Mouse (Mus musculus) forebrain, embryonic 14.5 days (tissue): ENCODE measurements around the gene P2rx2. TPM values are rescaled to one million over a fixed set of nuclear protein-coding genes. Genes with fewer than 3 reads are reported as not detected.
A peak's percentile ranks its signal among the peaks of the same experiment; 100 is the strongest.

ENCODE experiments used
- ATAC-seq: fragments of 200-750 bp; cut with Nextera tagmentation; 2 replicates; pipeline ENCODE4 v1.8.0; 2017; ENCODE audit warnings: mild to moderate bottlenecking, moderate library complexity
- DNase-seq: peaks from one replicate; pipeline ENCODE4 v3.0.0-alpha.2; 2015; ENCODE audit warnings: low spot score
- H3K27ac ChIP-seq: fragments of 300-500 bp; sonication (generic); 2 replicates; pipeline ENCODE4 v1.5.1; 2014; ENCODE audit warnings: low read depth, mild to moderate bottlenecking, control low read depth, low read length, moderate library complexity
- H3K27me3 ChIP-seq: fragments of 300-500 bp; sonication (generic); replicated peaks from 2 replicates; pipeline ENCODE4 v1.6.1; 2014; ENCODE audit warnings: low read length, control low read depth, mixed read lengths; ENCODE audit not compliant: control insufficient read depth, insufficient read depth
- H3K36me3 ChIP-seq: fragments of 300-500 bp; sonication (generic); 2 replicates; pipeline ENCODE4 v1.6.1; 2014; ENCODE audit warnings: low read length, control low read depth; ENCODE audit not compliant: control insufficient read depth, insufficient read depth
- H3K4me1 ChIP-seq: fragments of 300-500 bp; sonication (generic); 2 replicates; pipeline ENCODE4 v1.6.1; 2014; ENCODE audit warnings: antibody characterized with exemption, low read length, control low read depth; ENCODE audit not compliant: control insufficient read depth, insufficient read depth
- H3K4me2 ChIP-seq: fragments of 300-500 bp; sonication (generic); 2 replicates; pipeline ENCODE4 v1.6.1; 2014; ENCODE audit warnings: mild to moderate bottlenecking, control low read depth, low read length
- H3K4me3 ChIP-seq: fragments of 300-500 bp; sonication (generic); 2 replicates; pipeline ENCODE4 v1.5.1; 2014; ENCODE audit warnings: low read depth, low read length, control low read depth
- H3K9ac ChIP-seq: fragments of 300-500 bp; sonication (generic); 2 replicates; pipeline ENCODE4 v1.6.1; 2014; ENCODE audit warnings: mild to moderate bottlenecking, low read length, control low read depth, moderate library complexity
- H3K9me3 ChIP-seq: fragments of 300-500 bp; sonication (generic); replicated peaks from 2 replicates; pipeline ENCODE4 v1.6.1; 2016; ENCODE audit warnings: low read length, control low read depth, mixed read lengths; ENCODE audit not compliant: control insufficient read depth
- WGBS: fragments of 180-500 bp; shearing (Covaris S2); extraction: QIAGEN DNeasy Blood & Tissue Kit; methylation state at CpG from one replicate; pipeline ENCODE4 v1.1.7; 2014; 5-methylcytosine and 5-hydroxymethylcytosine counted together
- polyA plus RNA-seq: library from polyadenylated mRNA; unstranded; fragments of >200 nt; fragmentation: Nextera tagmentation; extraction: Ambion mirVana; gene quantifications from 2 replicates; pipeline ENCODE4 v1.2.1, GENCODE M21; 2014

The P2rx2 gene
- polyA plus RNA-seq, 1 experiment from 2014 or later: 5.9 TPM

- H3K27me3 ChIP-seq: no peaks in the 10 kb centered on the region
- H3K4me3 ChIP-seq: no peak overlapping the region
- H3K27ac ChIP-seq: no peak overlapping the region
- 93% methylated on average over 15 of the region's 15 CpGs for WGBS
- peaks cover 2% of the 10 kb centered on the region; the same call in 1 of the 2 replicates for H3K4me1 ChIP-seq
- ATAC-seq (no peak), DNase-seq (no peak)
- no peak overlapping the region for H3K4me2 ChIP-seq
- H3K9me3 ChIP-seq: no peaks in the 10 kb centered on the region
- no peak overlapping the region for H3K9ac ChIP-seq
- peaks cover 62% of the 10 kb centered on the region for H3K36me3 ChIP-seq
These were observed 36.1 kb upstream of the P2rx2 start for GRCm38 (mm10) chr5:110379086-110379485.

- H3K36me3 ChIP-seq: peaks cover 71% of the 10 kb centered on the region
- WGBS: 37% methylated on average over 20 of the region's 20 CpGs
- DNase-seq (peak; percentile 32), ATAC-seq (peak; percentile 22)
- H3K9me3 ChIP-seq: no peaks in the 10 kb centered on the region
- H3K4me2 ChIP-seq: no peak overlapping the region
- H3K27ac ChIP-seq: no peak overlapping the region
- no peaks in the 10 kb centered on the region; the same call in 1 of the 2 replicates for H3K4me1 ChIP-seq
- H3K27me3 ChIP-seq: no peaks in the 10 kb centered on the region
- no peak overlapping the region for H3K4me3 ChIP-seq
- H3K9ac ChIP-seq: no peak overlapping the region
These were observed 35.2 kb upstream of the P2rx2 start for GRCm38 (mm10) chr5:110378181-110378583.

GRCm38 (mm10) chr5:110376802-110377433 is 33.9 kb upstream of the P2rx2 start:
- DNase-seq (peak; percentile 83), ATAC-seq (peak; percentile 81)
- H3K4me1 ChIP-seq: no peaks in the 10 kb centered on the region; the same call in 1 of the 2 replicates
- no peak overlapping the region for H3K9ac ChIP-seq
- no peak overlapping the region for H3K4me2 ChIP-seq
- 0 out of 2 replicates have a peak overlapping the region, but pooled peaks have one; percentile 14 for H3K27ac ChIP-seq
- peaks cover 66% of the 10 kb centered on the region for H3K36me3 ChIP-seq
- H3K4me3 ChIP-seq: no peak overlapping the region
- no peaks in the 10 kb centered on the region for H3K27me3 ChIP-seq
- H3K9me3 ChIP-seq: no peaks in the 10 kb centered on the region
- 43% methylated on average over 8 of the region's 8 CpGs for WGBS

GRCm38 (mm10) chr5:110363822-110364545 is 21.0 kb upstream of the P2rx2 start:
- DNase-seq (peak; percentile 25), ATAC-seq (no peak; the same call in 1 of the 2 replicates)
- H3K36me3 ChIP-seq: peaks cover 48% of the 10 kb centered on the region
- H3K4me1 ChIP-seq: peaks cover 4% of the 10 kb centered on the region; the same call in 1 of the 2 replicates
- 48% methylated on average over 11 of the region's 11 CpGs for WGBS
- H3K4me3 ChIP-seq: peak overlapping the region; percentile 38; the same call in 1 of the 2 replicates
- no peak overlapping the region for H3K27ac ChIP-seq
- H3K27me3 ChIP-seq: no peaks in the 10 kb centered on the region
- peak overlapping the region; percentile 61; the same call in 1 of the 2 replicates for H3K9ac ChIP-seq
- peak overlapping the region; percentile 79; the same call in 1 of the 2 replicates for H3K4me2 ChIP-seq
- H3K9me3 ChIP-seq: no peaks in the 10 kb centered on the region

GRCm38 (mm10) chr5:110363179-110363821 is 20.3 kb upstream of the P2rx2 start:
- Histone ChIP-seq H3K36me3 (peaks cover 42% of the 10 kb centered on the region), H3K4me2 (peak overlapping the region; percentile 79), H3K4me1 (peaks cover 4% of the 10 kb centered on the region; the same call in 1 of the 2 replicates), H3K9ac (peak overlapping the region; percentile 61), H3K4me3 (peak overlapping the region; percentile 38), H3K9me3 (no peaks in the 10 kb centered on the region), H3K27ac (no peak overlapping the region), H3K27me3 (no peaks in the 10 kb centered on the region)
- DNase-seq: peak; percentile 81
- ATAC-seq: peak; percentile 86
- WGBS: 5% methylated on average over 60 of the region's 72 CpGs

- H3K4me3 ChIP-seq: peak overlapping the region; percentile 38
- ATAC-seq (peak; percentile 65), DNase-seq (no peak)
- 2% methylated on average over 28 of the region's 28 CpGs for WGBS
- H3K36me3 ChIP-seq: peaks cover 38% of the 10 kb centered on the region
- peak overlapping the region; percentile 79 for H3K4me2 ChIP-seq
- no peaks in the 10 kb centered on the region for H3K27me3 ChIP-seq
- no peak overlapping the region for H3K27ac ChIP-seq
- H3K4me1 ChIP-seq: peaks cover 4% of the 10 kb centered on the region; the same call in 1 of the 2 replicates
- no peaks in the 10 kb centered on the region for H3K9me3 ChIP-seq
- peak overlapping the region; percentile 61 for H3K9ac ChIP-seq
These were observed 19.8 kb upstream of the P2rx2 start for GRCm38 (mm10) chr5:110362813-110363178.

GRCm38 (mm10) chr5:110361465-110361864 is 18.5 kb upstream of the P2rx2 start:
- DNase-seq: no peak
- Histone ChIP-seq H3K27ac (no peak overlapping the region), H3K4me3 (no peak overlapping the region), H3K9ac (no peak overlapping the region), H3K36me3 (peaks cover 29% of the 10 kb centered on the region), H3K9me3 (no peaks in the 10 kb centered on the region), H3K4me1 (peaks cover 4% of the 10 kb centered on the region; the same call in 1 of the 2 replicates), H3K27me3 (no peaks in the 10 kb centered on the region), H3K4me2 (no peak overlapping the region)
- no peak for ATAC-seq
- 86% methylated on average over 6 of the region's 6 CpGs for WGBS

- WGBS: 41% methylated on average over 8 of the region's 9 CpGs
- DNase-seq: peak; percentile 89
- H3K36me3 ChIP-seq: peaks cover 11% of the 10 kb centered on the region; the same call in 1 of the 2 replicates
- H3K27ac ChIP-seq: no peak overlapping the region
- no peak overlapping the region for H3K4me3 ChIP-seq
- peak; percentile 59 for ATAC-seq
- H3K4me1 ChIP-seq: no peaks in the 10 kb centered on the region
- H3K27me3 ChIP-seq: no peaks in the 10 kb centered on the region
- H3K9me3 ChIP-seq: no peaks in the 10 kb centered on the region
- H3K9ac ChIP-seq: no peak overlapping the region
- no peak overlapping the region for H3K4me2 ChIP-seq
These were observed 14.6 kb upstream of the P2rx2 start for GRCm38 (mm10) chr5:110357531-110358179.
